10 mouse cellular contexts compared by ENCODE assay signal in the genomic region with DNA sequence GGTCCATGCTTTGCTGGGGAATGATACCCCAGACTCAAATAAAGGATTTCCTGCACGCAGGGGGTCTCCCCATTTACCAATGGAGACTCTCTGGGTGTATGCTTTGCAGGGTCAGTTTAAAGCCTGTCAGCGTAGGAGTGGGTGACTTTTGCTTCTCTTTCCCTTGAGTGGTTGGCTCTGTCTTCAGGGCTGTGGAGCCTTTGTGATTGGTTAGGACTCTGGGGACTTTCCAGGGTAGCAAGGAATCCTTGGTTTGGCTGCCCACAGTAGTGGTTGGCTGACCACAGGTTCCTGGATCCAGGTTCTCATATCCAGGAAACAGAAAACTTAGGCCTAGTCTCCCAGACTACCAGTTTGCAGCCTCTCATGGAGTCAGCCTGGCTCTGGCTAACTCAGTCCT.
DNase-seq lines count a peak whose midpoint lies in the region; ATAC-seq and TF ChIP-seq lines count a peak whose summit lies in the region.
"Had no signal": no experiment of that assay in that cellular context is flagged by ENCODE, and none has a peak within 500 bp of the region (broad histone marks: within the 10 kb centered on the region; RNA-seq: fewer than 3 reads in every experiment).

No protein-coding gene starts in this region.

- H3K9ac ChIP-seq in intestine, embryonic 16.5 days (ENCODE audit: low read depth, low read length) = no peak overlapping the region
- H3K9ac ChIP-seq in intestine, embryonic 15.5 days = no peak overlapping the region
- no peak overlapping the region for H3K9ac ChIP-seq in limb, embryonic 14.5 days (ENCODE audit: low read depth, low read length, severe bottlenecking)
- no peak overlapping the region for H3K9ac ChIP-seq in liver, postnatal 0 days (replicated peaks)

- H3K4me3 ChIP-seq in intestine, embryonic 16.5 days (ENCODE audit: low read length) = no peak overlapping the region
- no peak overlapping the region for H3K4me3 ChIP-seq in intestine, embryonic 15.5 days (replicated peaks)
- no peak overlapping the region for H3K4me3 ChIP-seq in embryonic fibroblast, embryonic 13.5 days (ENCODE audit: insufficient read depth, low read length)
- H3K4me3 ChIP-seq in limb, embryonic 14.5 days (replicated peaks; ENCODE audit: low read length) = no peak overlapping the region
- H3K4me3 ChIP-seq in liver, postnatal 0 days (ENCODE audit: low read depth, low read length) = no peak overlapping the region

- no peaks in the 10 kb centered on the region for H3K36me3 ChIP-seq in intestine, embryonic 16.5 days (ENCODE audit: control insufficient read depth, insufficient read depth, low read length)
- no peaks in the 10 kb centered on the region for H3K36me3 ChIP-seq in intestine, embryonic 15.5 days
- no peaks in the 10 kb centered on the region for H3K36me3 ChIP-seq in limb, embryonic 14.5 days (ENCODE audit: control insufficient read depth, insufficient read depth, low read length)
- H3K36me3 ChIP-seq in liver, postnatal 0 days (replicated peaks; ENCODE audit: insufficient read depth, low read length) = no peaks in the 10 kb centered on the region
- H3K36me3 ChIP-seq: G1E had no signal

- peak; percentile 36; the same call in 1 of the 2 replicates for ATAC-seq in intestine, embryonic 16.5 days
- ATAC-seq in intestine, embryonic 15.5 days = no peak
- no peak for ATAC-seq in limb, embryonic 14.5 days (ENCODE audit: low FRiP score, low read depth)
- ATAC-seq in liver, postnatal 0 days = no peak

- no peak overlapping the region for H3K4me2 ChIP-seq in intestine, embryonic 16.5 days (ENCODE audit: low read depth, low read length)
- no peak overlapping the region for H3K4me2 ChIP-seq in intestine, embryonic 15.5 days (replicated peaks)
- H3K4me2 ChIP-seq in limb, embryonic 14.5 days (replicated peaks; ENCODE audit: low read depth, low read length, severe bottlenecking) = no peak overlapping the region
- no peak overlapping the region for H3K4me2 ChIP-seq in liver, postnatal 0 days (ENCODE audit: low read depth, low read length)

- no peak for TF ChIP-seq POLR2A in embryonic fibroblast, embryonic 13.5 days (IDR thresholded peaks at IDR 0.05; ENCODE audit: low read depth, low read length)
- TF ChIP-seq POLR2A in limb, embryonic 14.5 days (IDR thresholded peaks at IDR 0.05; ENCODE audit: borderline replicate concordance, extremely low read depth, insufficient read depth, insufficient read length) = no peak

- DNase-seq in adipocyte (ENCODE audit: low spot score) = peak; percentile 89
- DNase-seq in limb, embryonic 14.5 days (ENCODE audit: low spot score) = no peak
- DNase-seq in liver, postnatal 0 days = no peak
- DNase-seq in frontal cortex, adult 2 months (ENCODE audit: extremely low spot score in 1 of 2, low spot score in 1 of 2) = no peak
- DNase-seq in T-cell, adult 2 months (ENCODE audit: low spot score) = no peak
- DNase-seq: embryo, embryonic 11 days had no signal

- peaks cover 18% of the 10 kb centered on the region for H3K4me1 ChIP-seq in intestine, embryonic 16.5 days (ENCODE audit: control insufficient read depth, insufficient read depth, low read length)
- H3K4me1 ChIP-seq in intestine, embryonic 15.5 days (replicated peaks) = peaks cover 11% of the 10 kb centered on the region
- H3K4me1 ChIP-seq in embryonic fibroblast, embryonic 13.5 days (ENCODE audit: control insufficient read depth, insufficient read depth, low read length) = peaks cover 13% of the 10 kb centered on the region
- H3K4me1 ChIP-seq in limb, embryonic 14.5 days (ENCODE audit: control insufficient read depth, insufficient read depth, low read length) = peaks cover 22% of the 10 kb centered on the region
- no peaks in the 10 kb centered on the region for H3K4me1 ChIP-seq in liver, postnatal 0 days (ENCODE audit: insufficient read depth)

- TF ChIP-seq CTCF in embryonic fibroblast, embryonic 13.5 days (IDR thresholded peaks at IDR 0.05; ENCODE audit: borderline replicate concordance, insufficient read depth, low read length) = no peak
- TF ChIP-seq CTCF in liver, postnatal 0 days (IDR thresholded peaks at IDR 0.05; ENCODE audit: low read depth) = no peak

- H3K27ac ChIP-seq in intestine, embryonic 16.5 days (ENCODE audit: low read length) = no peak overlapping the region
- no peak overlapping the region for H3K27ac ChIP-seq in intestine, embryonic 15.5 days
- H3K27ac ChIP-seq in embryonic fibroblast, embryonic 13.5 days (ENCODE audit: insufficient read depth, low read length) = peak overlapping the region; percentile 88
- peak overlapping the region; percentile 55 for H3K27ac ChIP-seq in limb, embryonic 14.5 days (replicated peaks; ENCODE audit: low read depth, low read length)
- H3K27ac ChIP-seq in liver, postnatal 0 days (ENCODE audit: low read depth) = no peak overlapping the region

- H3K27me3 ChIP-seq in intestine, embryonic 16.5 days (replicated peaks; ENCODE audit: control insufficient read depth, insufficient read depth, low read length) = no peaks in the 10 kb centered on the region
- H3K27me3 ChIP-seq in intestine, embryonic 15.5 days (replicated peaks) = no peaks in the 10 kb centered on the region
- H3K27me3 ChIP-seq in limb, embryonic 14.5 days (ENCODE audit: control insufficient read depth, insufficient read depth, low read length) = no peaks in the 10 kb centered on the region
- H3K27me3 ChIP-seq in liver, postnatal 0 days (ENCODE audit: insufficient read depth, low read length) = no peaks in the 10 kb centered on the region

- H3K9me3 ChIP-seq in intestine, embryonic 16.5 days (ENCODE audit: control insufficient read depth, low read length) = no peaks in the 10 kb centered on the region
- no peaks in the 10 kb centered on the region for H3K9me3 ChIP-seq in intestine, embryonic 15.5 days
- no peaks in the 10 kb centered on the region for H3K9me3 ChIP-seq in limb, embryonic 14.5 days (ENCODE audit: control insufficient read depth, low read length)
- H3K9me3 ChIP-seq in liver, postnatal 0 days (ENCODE audit: low read length) = no peaks in the 10 kb centered on the region
- H3K9me3 ChIP-seq: G1E had no signal

- TF ChIP-seq EP300 in liver, postnatal 0 days (IDR thresholded peaks at IDR 0.05; ENCODE audit: low read depth) = no peak

- WGBS in intestine, embryonic 16.5 days = 90% methylated on average over 2 of the region's 2 CpGs
- 81% methylated on average over 2 of the region's 2 CpGs for WGBS in intestine, embryonic 15.5 days
- WGBS in limb, embryonic 14.5 days = 86% methylated on average over 2 of the region's 2 CpGs
- 58% methylated on average over 2 of the region's 2 CpGs for WGBS in liver, postnatal 0 days (ENCODE audit: insufficient replicate concordance)

Comparison
In these comparisons a context has a peak if more than half of its experiments do, and no peak if none do; other contexts are left out.
1. H3K27ac ChIP-seq: peak in embryonic fibroblast, embryonic 13.5 days (single experiment) and limb, embryonic 14.5 days (single experiment); none in intestine, embryonic 16.5 days (single experiment), intestine, embryonic 15.5 days (single experiment) and liver, postnatal 0 days (single experiment).